Mouse (Mus musculus) CH12.LX (cell line): ENCODE data around the gene Klhdc8b. TPM values are rescaled to one million over a fixed set of nuclear protein-coding genes. Genes with fewer than 3 reads are reported as not detected.

Experiments used
- DNase-seq: peaks from one replicate; pipeline ENCODE4 v3.0.0-alpha.2; 2013; ENCODE audit errors: extremely low read depth
- H3K27ac ChIP-seq: 2 replicates; pipeline ENCODE4 v1.5.1; 2012; ENCODE audit warnings: low read depth, mild to moderate bottlenecking, control low read depth, moderate library complexity; ENCODE audit not compliant: insufficient read depth
- H3K27me3 ChIP-seq: replicated peaks from 2 replicates; pipeline ENCODE3; 2012; ENCODE audit warnings: inconsistent platforms
- H3K36me3 ChIP-seq, 2 experiments: replicated peaks in 1 of 2; 2 replicates each; pipeline versions ENCODE3 to v1.6.1; 2012; ENCODE audit warnings: inconsistent platforms in 1 of 2, low read length in 1 of 2, mild to moderate bottlenecking in 1 of 2, mixed read lengths in 1 of 2, moderate library complexity in 1 of 2; ENCODE audit not compliant: control insufficient read depth in 1 of 2, insufficient read depth in 1 of 2
- H3K4me1 ChIP-seq, 2 experiments: 2 replicates each; pipeline ENCODE4 v1.6.1; 2012; ENCODE audit warnings: inconsistent platforms in 1 of 2, moderate library complexity in 1 of 2; ENCODE audit not compliant: insufficient read depth in 2 of 2, control insufficient read depth in 1 of 2
- H3K4me2 ChIP-seq: 2 replicates; pipeline ENCODE4 v1.6.1; 2012; ENCODE audit warnings: low read depth, mild to moderate bottlenecking, control low read depth; ENCODE audit not compliant: poor library complexity, insufficient read depth, severe bottlenecking
- H3K4me3 ChIP-seq, 3 experiments: fragments of 150-350 bp in 1 of 3; sonication (generic) in 1 of 3; replicated peaks in 1 of 3; 2 replicates each; pipeline versions ENCODE3 to v1.5.1; 2011 to 2012; ENCODE audit warnings: low read depth in 2 of 3, low read length in 2 of 3, mild to moderate bottlenecking in 2 of 3, moderate library complexity in 2 of 3, control low read depth in 1 of 3, improper control_type of control experiment in 1 of 3, inconsistent platforms in 1 of 3, mixed read lengths in 1 of 3; ENCODE audit not compliant: poor library complexity in 1 of 3
- H3K79me2 ChIP-seq: replicated peaks from 2 replicates; pipeline ENCODE4 v1.6.1; 2012; ENCODE audit warnings: mild to moderate bottlenecking, moderate library complexity; ENCODE audit not compliant: control insufficient read depth, poor library complexity, insufficient read depth, severe bottlenecking; ENCODE audit errors: extremely low read depth
- H3K9ac ChIP-seq: 2 replicates; pipeline ENCODE4 v1.6.1; 2012; ENCODE audit warnings: low read depth, mild to moderate bottlenecking, control low read depth, moderate library complexity; ENCODE audit not compliant: insufficient read depth
- H3K9me3 ChIP-seq: replicated peaks from 2 replicates; pipeline ENCODE3; 2012; ENCODE audit warnings: low read length, inconsistent platforms, mixed read lengths
- CHD1 ChIP-seq: IDR thresholded peaks from 2 replicates; pipeline ENCODE4 v1.6.1; 2012; ENCODE audit warnings: low read depth, low read length, improper control_type of control experiment, inconsistent platforms
- CHD2 ChIP-seq: IDR thresholded peaks from 2 replicates; pipeline ENCODE4 v1.6.1; 2011; ENCODE audit warnings: low read length, improper control_type of control experiment
- ETS1 ChIP-seq: conservative IDR thresholded peaks from 2 replicates; pipeline ENCODE4 v1.6.1; 2012; ENCODE audit warnings: low read depth, mild to moderate bottlenecking, inconsistent platforms, low read length, improper control_type of control experiment, moderate library complexity
- HCFC1 ChIP-seq: IDR thresholded peaks from 2 replicates; pipeline ENCODE4 v1.6.1; 2012; ENCODE audit warnings: low read depth, mild to moderate bottlenecking, inconsistent platforms, low read length, improper control_type of control experiment
- KAT2A ChIP-seq: IDR thresholded peaks from 2 replicates; pipeline ENCODE4 v1.6.1; 2012; ENCODE audit warnings: low read length, improper control_type of control experiment, inconsistent platforms; ENCODE audit not compliant: insufficient replicate concordance
- MXI1 ChIP-seq: IDR thresholded peaks from 2 replicates; pipeline ENCODE4 v1.6.1; 2011; ENCODE audit warnings: mild to moderate bottlenecking, low read depth, low read length, improper control_type of control experiment
- NELFE ChIP-seq: IDR thresholded peaks from 2 replicates; pipeline ENCODE4 v1.6.1; 2011; ENCODE audit warnings: low read depth, low read length, improper control_type of control experiment
- POLR2A ChIP-seq: IDR thresholded peaks from 2 replicates; pipeline ENCODE4 v1.6.1; 2011; ENCODE audit warnings: low read depth, mild to moderate bottlenecking, improper control_type of control experiment, low read length
- RAD21 ChIP-seq: IDR thresholded peaks from 2 replicates; pipeline ENCODE4 v1.6.1; 2011; ENCODE audit warnings: low read depth, mild to moderate bottlenecking, low read length, improper control_type of control experiment, moderate library complexity
- SMC3 ChIP-seq: IDR thresholded peaks from 2 replicates; pipeline ENCODE4 v1.6.1; 2011; ENCODE audit warnings: low read depth, low read length, improper control_type of control experiment
- TBP ChIP-seq: conservative IDR thresholded peaks from 2 replicates; pipeline ENCODE4 v1.6.1; 2011; ENCODE audit warnings: low read depth, low read length, improper control_type of control experiment
- TCF12 ChIP-seq: IDR thresholded peaks from 2 replicates; pipeline ENCODE4 v1.6.1; 2014; ENCODE audit warnings: low read depth, mild to moderate bottlenecking, inconsistent platforms, low read length, improper control_type of control experiment
- UBTF ChIP-seq: IDR thresholded peaks from 2 replicates; pipeline ENCODE4 v1.6.1; 2012; ENCODE audit warnings: low read depth, mild to moderate bottlenecking, inconsistent platforms, low read length, improper control_type of control experiment, moderate library complexity
- USF1 ChIP-seq: IDR thresholded peaks from 2 replicates; pipeline ENCODE4 v1.6.1; 2014; ENCODE audit warnings: low read depth, mild to moderate bottlenecking, inconsistent platforms, low read length, improper control_type of control experiment
- ZC3H11A ChIP-seq: IDR thresholded peaks from 2 replicates; pipeline ENCODE4 v1.6.1; 2012; ENCODE audit warnings: low read depth, mild to moderate bottlenecking, inconsistent platforms, low read length, improper control_type of control experiment
- ZMIZ1 ChIP-seq: IDR thresholded peaks from 2 replicates; pipeline ENCODE4 v1.6.1; 2012; ENCODE audit warnings: low read depth, mild to moderate bottlenecking, inconsistent platforms, low read length, improper control_type of control experiment
- dilution Hi-C: fragments of 300-500 bp; cut with MboI; formaldehyde crosslinking; loops from 2 replicates; pipeline ENCODE4 v1.14.3; 2020; ENCODE audit warnings: low sequenced_read_pairs; ENCODE audit not compliant: extremely low pct_unique_long_range_greater_than_20kb, extremely low pct_ligation_motif_present
- in situ Hi-C: fragments of 300-500 bp; cut with MboI; formaldehyde crosslinking; loops from 3 replicates; pipeline ENCODE4 v1.14.3; 2019; ENCODE audit warnings: low sequenced_read_pairs, low pct_ligation_motif_present, low pct_unique_long_range_greater_than_20kb, mixed read lengths
- polyA plus RNA-seq: library from polyadenylated mRNA; unstranded; fragments of >175 nt; gene quantifications from 2 replicates; pipeline ENCODE4 v1.2.1, GENCODE M21; 2012; ENCODE audit warnings: low read depth; ENCODE audit not compliant: insufficient read length
- total RNA-seq, 2 experiments: library from RNA; depleted of rRNA; stranded (reverse); fragments of 300-350 nt in 1 of 2; fragments of >200 nt in 1 of 2; gene quantifications; 2 replicates each; pipeline ENCODE4 v1.2.3; 2012 to 2014

The Klhdc8b gene
- total and polyA plus RNA-seq, 3 experiments = 1.9 to 5.2 (median 3.5) TPM

DNA sequence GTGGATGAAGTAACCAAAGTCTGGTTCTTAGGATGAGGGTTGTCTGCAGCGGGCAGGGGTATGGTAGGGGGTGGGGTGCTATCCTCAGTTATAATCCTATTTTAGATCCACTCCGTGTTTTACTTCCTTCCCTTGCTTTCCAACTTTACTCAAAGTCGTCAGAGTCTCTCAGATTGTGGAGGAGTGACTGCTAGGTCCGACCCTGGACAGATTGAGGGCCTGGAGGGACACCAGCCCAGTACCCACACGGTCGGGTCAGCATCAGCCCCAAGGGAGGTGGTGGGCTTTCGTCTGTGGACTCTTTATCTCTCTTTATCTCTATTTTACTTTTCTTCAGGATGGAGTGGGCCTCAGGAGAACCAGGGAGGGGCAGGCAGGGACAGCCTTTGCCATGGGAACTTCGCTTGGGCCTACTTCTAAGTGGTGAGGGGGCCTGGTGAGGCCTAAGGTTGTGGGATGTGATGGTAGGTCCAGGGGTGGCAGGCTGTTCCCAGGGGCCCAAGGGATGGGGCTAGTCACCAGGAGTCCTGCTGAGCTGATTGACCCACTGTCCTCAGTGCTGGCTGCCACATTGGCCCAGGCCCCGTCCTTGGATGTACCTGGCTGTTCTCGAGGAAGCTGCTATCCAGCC, 18.5 kb upstream of the Klhdc8b start, which contains the start of gene Lamb2:
Gene Lamb2, plus strand, starts transcription at position 16 of the 631 bp plus-strand sequence.
- H3K4me1 ChIP-seq = no peaks in the 10 kb centered on the region
- H3K36me3 ChIP-seq = no peaks in the 10 kb centered on the region
- H3K4me3 ChIP-seq = no peak within 1 kb of the TSS
- no peaks in the 10 kb centered on the region for H3K79me2 ChIP-seq
- H3K27ac ChIP-seq = no peak within 1 kb of the TSS
- no peak within 1 kb of the TSS for H3K9ac ChIP-seq
- dilution Hi-C loops = no loop called here
- no peaks in the 10 kb centered on the region for H3K9me3 ChIP-seq
- in situ Hi-C loops = no loop called here
- no peaks in the 10 kb centered on the region for H3K27me3 ChIP-seq
- no peak for TF ChIP-seq CHD2
- 0 out of 2 replicates have a peak, but pooled peaks have one; percentile 28 for TF ChIP-seq TBP
- no peak for TF ChIP-seq NELFE
- H3K4me2 ChIP-seq = no peak within 1 kb of the TSS
- DNase-seq = no peak

DNA sequence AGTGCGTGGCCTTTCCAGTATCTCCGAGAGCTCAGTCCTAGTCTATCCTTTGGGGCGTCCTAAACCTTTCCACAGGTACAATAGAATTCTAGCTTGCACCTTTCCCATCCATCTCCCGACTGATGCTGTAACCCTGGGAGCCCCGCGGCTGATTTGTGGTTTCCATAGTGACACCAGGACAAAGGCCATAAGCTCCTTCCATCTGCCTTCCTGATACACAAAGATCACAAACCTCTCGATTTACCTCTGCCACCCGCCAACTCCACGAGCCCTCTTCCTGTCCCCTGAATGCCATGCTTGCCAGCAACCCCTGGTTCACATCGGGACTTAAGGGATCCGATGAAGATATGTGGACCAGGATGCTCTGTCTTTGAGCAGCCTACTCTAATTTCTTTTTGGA, 17.9 kb upstream of the Klhdc8b start:
- TF ChIP-seq ZMIZ1 = no peak
- TF ChIP-seq ZC3H11A = no peak
- no peak for TF ChIP-seq TCF12
- TF ChIP-seq POLR2A = no peak
- TF ChIP-seq KAT2A = no peak
- TF ChIP-seq CHD2 = no peak
- H3K4me1 ChIP-seq = no peaks in the 10 kb centered on the region
- no peak overlapping the region for H3K27ac ChIP-seq
- H3K79me2 ChIP-seq = no peaks in the 10 kb centered on the region
- no peak overlapping the region for H3K4me2 ChIP-seq
- in situ Hi-C loops = no loop called here
- no peak overlapping the region for H3K9ac ChIP-seq
- no peaks in the 10 kb centered on the region for H3K36me3 ChIP-seq
- no peaks in the 10 kb centered on the region for H3K9me3 ChIP-seq
- no peak overlapping the region for H3K4me3 ChIP-seq
- H3K27me3 ChIP-seq = no peaks in the 10 kb centered on the region
- DNase-seq = no peak
- dilution Hi-C loops = no loop called here

DNA sequence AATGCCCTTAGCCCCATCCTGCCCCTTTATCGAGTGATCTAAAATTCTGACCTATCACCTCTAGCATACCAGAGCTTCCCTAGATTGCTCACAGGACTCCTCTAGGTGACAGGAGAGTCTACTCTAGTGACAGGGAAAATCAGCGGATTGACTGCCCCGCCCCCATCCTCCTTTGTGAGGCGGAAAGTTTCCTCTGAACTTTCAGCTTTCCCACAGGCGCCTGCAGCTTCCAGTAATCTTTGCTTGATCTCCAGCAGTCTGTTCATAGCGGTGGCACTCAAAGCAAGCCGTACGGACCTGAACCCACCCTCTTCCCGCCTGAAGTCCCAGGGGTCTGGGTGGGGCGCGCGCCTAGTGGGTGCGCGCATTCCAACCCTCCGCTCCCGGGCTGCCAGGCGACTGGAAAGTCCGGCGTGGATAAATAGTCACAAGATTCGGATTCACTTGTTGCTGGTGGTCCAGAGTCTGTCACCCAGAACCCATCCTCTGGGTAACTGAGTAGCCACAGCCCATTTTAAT, 17.3 kb upstream of the Klhdc8b start:
- Histone ChIP-seq H3K4me2 (no peak overlapping the region), H3K4me1 (no peaks in the 10 kb centered on the region), H3K9me3 (no peaks in the 10 kb centered on the region), H3K27me3 (no peaks in the 10 kb centered on the region), H3K27ac (no peak overlapping the region), H3K9ac (no peak overlapping the region), H3K36me3 (no peaks in the 10 kb centered on the region), H3K79me2 (no peaks in the 10 kb centered on the region), H3K4me3 (no peak overlapping the region)
- DNase-seq = no peak
- dilution Hi-C loops (no loop called here), in situ Hi-C loops (no loop called here)
- TF ChIP-seq RAD21 (no peak), UBTF (no peak), USF1 (no peak), CHD1 (no peak), SMC3 (no peak), HCFC1 (no peak), MXI1 (no peak), ETS1 (no peak), TCF12 (no peak)
